Mouse (Mus musculus) brain, embryonic 14.5 days (tissue): ENCODE measurements around the gene Akap9.

Experiments used
- CTCF ChIP-seq: fragments of 200-500 bp; IDR thresholded peaks from 2 replicates; pipeline ENCODE4 v1.5.1; 2012; ENCODE audit warnings: inconsistent platforms, mild to moderate bottlenecking, moderate library complexity, borderline replicate concordance; ENCODE audit not compliant: insufficient read depth, insufficient read length; ENCODE audit errors: extremely low read depth
- POLR2A ChIP-seq: fragments of 200-500 bp; IDR thresholded peaks from 2 replicates; pipeline ENCODE4 v1.6.1; 2012; ENCODE audit warnings: mild to moderate bottlenecking, inconsistent platforms, borderline replicate concordance; ENCODE audit not compliant: poor library complexity, insufficient read depth, insufficient read length, severe bottlenecking; ENCODE audit errors: extremely low read depth

DNA sequence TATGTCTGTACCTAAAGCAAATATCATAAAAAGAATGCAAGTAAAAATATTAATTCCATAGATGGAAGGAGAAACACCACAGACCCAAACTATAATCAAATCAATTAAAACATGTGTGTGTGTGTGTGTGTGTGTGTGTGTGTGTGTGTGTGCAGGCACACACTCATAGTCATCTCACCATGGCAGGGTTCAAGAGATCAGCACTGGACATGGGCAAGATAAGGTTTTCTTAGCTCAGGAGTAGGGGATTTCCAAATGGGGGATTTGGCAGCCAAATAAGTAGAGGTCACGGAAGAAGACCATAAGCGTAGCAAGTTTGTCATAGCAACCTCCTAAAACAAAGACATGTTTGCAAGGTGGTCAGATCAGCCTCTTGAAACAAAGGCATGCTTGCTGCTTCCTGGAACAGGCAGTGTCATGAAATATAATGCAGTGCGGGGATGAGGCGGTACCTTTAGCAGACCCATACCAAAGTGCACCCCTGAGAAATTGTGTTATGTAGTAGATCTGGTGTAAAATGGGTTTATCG lies 184.8 kb downstream of the Akap9 start:
- TF ChIP-seq CTCF, result no peak
- TF ChIP-seq POLR2A, result no peak
